Mouse (Mus musculus) c-Kit-positive CD71-positive TER-119-negative erythroid progenitor cells, embryonic 14.5 days (primary cell): ENCODE data around the gene Sp1.
A peak's percentile ranks its signal among the peaks of the same experiment; 100 is the strongest.

ENCODE experiments used
- DNase-seq: peaks from one replicate; pipeline ENCODE4 v3.0.0-alpha.2; 2013; ENCODE audit warnings: low read depth

The Sp1 gene

DNA sequence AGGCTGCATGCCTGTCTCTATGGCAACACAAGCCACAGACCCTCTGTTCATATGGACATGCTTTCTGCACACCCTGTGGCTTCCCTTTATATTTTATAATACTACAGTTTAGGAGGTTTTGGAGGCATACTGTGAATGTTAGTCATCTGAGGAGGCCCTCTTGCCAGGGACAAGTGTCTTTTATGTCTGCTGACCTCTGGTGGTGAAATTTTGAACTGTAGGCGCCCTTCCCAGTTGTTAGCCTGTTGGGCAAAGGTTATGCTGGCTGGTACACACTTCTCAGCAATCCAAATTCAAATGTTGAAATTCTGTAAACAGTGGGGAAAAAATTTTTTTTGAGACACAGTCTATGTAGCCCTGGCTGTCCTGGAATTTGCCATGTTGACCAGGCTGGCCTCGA, 36.5 kb downstream of the Sp1 start:
- DNase-seq = peak; percentile 80

- DNase-seq = no peak
Measured at GRCm38 (mm10) chr15:102445146-102445545, 39.2 kb downstream of the Sp1 start, which contains the start of gene Amhr2. Amhr2 (plus strand) TSS chr15:102445367.

DNA sequence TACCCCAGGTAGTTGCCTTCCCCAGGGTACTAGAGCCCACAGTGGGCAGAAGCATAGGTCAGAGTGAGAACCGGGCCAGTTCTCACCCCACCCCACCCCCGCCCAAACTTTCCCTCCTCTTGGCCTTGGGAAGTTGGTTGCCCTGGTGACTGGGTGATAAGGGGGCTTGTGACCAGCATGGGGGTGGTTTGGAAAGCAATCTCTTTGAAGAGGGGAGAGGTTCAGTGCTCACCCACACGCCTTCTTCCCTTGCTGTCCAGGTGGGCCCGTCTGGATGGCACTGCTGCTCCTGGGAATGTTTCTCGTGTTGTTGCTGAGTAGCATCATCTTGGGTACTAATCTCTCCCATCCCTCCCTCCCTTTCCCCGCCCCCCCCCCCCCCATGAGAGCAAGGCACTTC, 40.5 kb downstream of the Sp1 start:
- no peak for DNase-seq

GRCm38 (mm10) chr15:102449366-102449765, 43.4 kb downstream of the Sp1 start:
- no peak for DNase-seq

- DNase-seq = no peak
Measured at GRCm38 (mm10) chr15:102450928-102451327, 45.0 kb downstream of the Sp1 start.

DNA sequence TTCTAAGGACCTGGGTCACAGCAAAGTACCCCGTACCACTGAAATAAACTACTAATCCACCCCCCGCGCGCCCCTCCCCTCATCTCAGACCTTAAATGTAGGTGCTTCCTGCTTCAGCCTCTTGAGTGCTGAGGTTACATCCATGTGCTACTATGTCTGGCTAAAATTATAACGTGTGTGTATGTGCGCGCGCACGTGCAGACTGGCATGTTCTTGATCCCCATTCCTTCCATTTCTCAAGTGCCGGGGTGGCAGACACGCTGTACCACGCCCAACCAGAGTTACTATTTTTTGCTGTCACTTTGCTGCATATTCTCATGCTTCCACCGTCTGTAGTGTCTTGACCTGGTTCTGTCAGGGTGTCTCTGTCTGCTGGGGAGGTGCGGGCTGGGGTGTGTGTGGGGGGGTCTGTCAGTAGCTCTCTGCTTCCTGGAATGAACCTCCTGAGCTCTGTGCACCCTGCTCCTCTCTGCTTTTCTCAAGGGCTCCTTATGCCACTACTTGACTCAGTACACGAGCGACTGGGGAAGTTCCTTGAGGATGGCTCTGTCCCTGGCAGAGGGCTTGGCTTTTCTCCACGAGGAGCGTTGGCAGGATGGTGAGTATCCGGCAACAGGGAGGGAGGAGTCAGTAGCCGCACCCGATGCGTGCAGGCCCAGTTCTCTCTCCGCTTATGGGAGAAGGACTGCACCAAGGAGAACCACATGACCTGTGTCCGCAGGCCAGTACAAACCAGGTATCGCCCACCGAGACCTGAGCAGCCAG, 45.9 kb downstream of the Sp1 start:
- no peak for DNase-seq

DNA sequence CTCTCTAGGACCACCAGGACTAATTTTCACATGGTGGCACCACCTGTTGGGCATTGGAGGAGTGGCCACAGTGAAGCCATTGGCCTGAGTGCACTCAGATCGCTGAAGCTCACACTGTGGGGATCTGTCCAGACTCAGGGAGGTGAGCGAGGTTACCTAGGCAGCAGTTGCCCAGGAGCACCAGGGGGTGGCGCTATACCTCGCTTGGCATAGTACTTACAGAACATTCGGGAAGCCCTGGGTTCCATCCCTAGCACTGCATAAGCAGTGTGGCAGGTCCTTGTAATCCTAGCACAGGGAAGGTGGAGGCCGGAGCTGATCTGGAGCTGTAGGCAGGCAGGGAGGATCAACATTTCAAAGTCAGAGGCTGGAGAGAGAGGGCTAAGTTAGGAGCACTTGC, 50.0 kb downstream of the Sp1 start:
- peak; percentile 34 for DNase-seq

- DNase-seq = peak; percentile 51
Measured at GRCm38 (mm10) chr15:102458050-102458736, 52.2 kb downstream of the Sp1 start.

GRCm38 (mm10) chr15:102458904-102459317, 53.0 kb downstream of the Sp1 start, which contains the start of gene Prr13:
Prr13 (plus strand) TSS chr15:102459028.
- DNase-seq = peak; percentile 100

GRCm38 (mm10) chr15:102459381-102459780, 53.4 kb downstream of the Sp1 start:
- DNase-seq = no peak

DNA sequence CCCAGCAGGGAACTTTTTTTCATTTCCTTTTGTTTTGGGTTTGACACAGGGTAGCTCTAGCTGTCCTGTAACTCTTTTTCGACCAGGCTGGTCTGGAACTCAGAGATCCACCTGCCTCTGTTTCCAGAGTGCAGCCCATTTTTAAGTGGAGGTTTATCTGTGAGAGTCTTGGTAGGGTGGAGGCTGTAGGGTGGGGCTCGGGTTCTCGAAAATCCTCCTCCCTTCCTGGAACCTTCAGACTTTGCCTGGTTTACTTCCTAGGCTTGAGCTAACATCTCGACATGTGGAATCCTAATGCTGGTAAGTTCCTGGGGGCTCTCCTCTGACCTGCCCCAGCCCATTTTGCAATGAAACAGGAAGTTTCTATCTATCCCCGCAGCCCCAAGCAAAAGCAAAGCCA, 53.9 kb downstream of the Sp1 start:
- DNase-seq = peak; percentile 82

- no peak for DNase-seq
Measured at GRCm38 (mm10) chr15:102460409-102460808, 54.5 kb downstream of the Sp1 start.

DNA sequence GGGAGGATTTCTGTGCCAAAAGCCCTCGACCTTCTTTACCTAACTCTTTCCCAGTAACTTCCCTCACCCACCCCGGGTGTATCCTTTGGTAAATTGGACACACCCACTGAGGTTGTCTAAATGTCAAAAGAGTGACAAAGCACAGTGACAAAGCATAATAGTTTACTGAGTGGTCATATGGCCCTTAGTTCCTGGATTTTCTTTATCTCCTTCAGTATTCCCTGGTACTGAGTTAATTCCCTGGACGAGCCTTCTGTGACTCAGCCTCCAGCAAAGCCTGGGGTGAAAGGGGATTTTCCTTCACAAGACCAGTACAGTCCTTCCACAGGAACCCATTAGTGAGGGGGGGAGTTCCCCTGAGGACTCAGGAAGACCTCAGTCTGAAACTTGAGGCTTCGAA, 55.0 kb downstream of the Sp1 start:
- peak; percentile 49 for DNase-seq

GRCm38 (mm10) chr15:102461430-102462075, 55.6 kb downstream of the Sp1 start:
- no peak for DNase-seq

DNA sequence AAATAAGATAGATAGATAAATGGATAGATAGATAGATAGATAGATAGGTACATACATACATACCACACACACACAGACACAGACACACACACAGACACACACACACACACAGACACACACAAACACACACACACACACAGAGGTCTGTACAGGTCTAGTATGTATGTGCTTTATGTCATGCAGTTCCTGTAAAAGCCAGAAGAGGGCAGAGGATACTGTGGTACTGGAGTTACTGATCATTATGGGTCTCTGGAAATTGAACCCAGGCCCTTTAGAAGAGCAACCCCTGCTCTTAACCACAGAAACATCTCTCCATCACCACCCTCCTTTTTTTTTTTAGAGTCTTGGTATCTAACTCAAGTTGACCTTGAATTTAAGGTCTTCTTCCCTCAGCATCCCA, 57.7 kb downstream of the Sp1 start:
- DNase-seq = peak; percentile 48

- DNase-seq = no peak
Measured at GRCm38 (mm10) chr15:102468675-102469370, 62.9 kb downstream of the Sp1 start.

DNA sequence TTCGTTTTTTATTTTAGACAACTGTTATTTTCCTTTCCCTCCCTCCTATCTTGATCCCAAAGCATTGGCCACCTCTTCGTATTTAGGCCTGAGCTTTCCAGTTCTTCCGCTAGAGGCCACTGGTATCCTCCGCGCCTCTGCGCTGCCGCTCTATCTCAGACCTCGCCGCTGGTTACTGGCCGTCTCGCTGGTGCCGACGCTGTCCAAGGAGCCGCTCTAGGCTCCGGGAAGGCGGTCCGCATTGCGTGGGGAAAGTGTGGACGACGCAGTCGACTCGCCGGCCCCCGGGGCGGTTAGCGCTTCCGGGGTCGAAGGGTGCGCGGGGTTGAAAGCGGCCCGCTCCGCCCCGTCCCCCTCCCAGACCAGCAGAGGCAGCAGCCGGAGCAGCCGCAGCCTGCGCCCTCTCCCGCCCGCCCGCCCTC, 64.3 kb downstream of the Sp1 start, which contains the start of gene Pcbp2:
Pcbp2 (plus strand) TSS at position 357 of the 422 bp plus-strand sequence.
- peak; percentile 96 for DNase-seq

DNA sequence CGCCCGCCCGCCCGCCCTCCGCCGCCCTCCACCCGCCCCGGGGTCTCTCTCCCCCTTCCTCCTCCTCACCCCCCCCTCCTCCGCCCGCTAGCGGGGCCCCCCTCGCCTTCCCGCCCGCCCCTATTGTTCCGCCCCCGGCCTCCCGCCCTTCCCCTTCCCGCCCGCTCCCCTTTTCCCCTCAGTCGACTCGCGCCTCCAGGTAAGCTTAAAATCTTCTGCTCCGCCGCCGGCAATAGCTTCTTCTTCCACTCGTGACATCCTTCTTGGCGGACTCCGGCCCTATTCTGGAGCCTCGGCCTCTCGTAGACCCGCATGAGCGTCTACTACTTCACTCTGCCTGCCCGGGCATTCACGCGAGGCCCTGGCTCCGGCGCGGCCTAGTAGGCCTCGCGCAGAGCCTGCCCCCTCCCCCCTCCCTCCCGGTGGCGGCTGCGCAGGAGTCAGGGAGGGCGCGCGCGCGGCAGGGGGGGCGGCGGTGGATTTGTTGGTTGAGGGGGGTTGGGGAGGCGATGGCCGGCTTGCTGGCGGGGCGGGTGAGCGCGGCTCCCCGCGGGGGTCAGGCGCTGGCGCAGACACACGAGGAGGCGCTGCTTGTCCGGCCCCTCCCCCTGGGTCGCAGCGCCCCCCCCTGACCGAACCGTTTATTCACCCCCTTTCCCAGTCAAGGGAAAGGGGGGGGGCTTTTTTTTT, 64.8 kb downstream of the Sp1 start:
- peak; percentile 41 for DNase-seq

DNA sequence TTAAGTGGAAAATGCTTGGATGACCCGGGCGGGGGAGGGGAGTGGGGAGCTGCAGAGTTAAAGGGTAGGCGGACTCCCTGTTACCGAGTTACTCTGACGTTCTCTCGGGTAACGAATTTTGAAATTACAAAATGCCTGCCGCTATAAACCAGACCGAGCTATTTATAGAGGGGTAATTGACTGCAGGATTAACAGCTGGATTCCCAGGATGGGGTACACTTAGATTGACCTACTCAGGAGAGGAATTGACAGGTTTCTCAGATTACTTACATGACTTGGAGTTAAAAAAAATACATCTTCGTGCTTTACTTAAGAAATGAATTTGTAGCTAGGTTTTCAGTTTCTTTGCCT, 65.3 kb downstream of the Sp1 start:
- DNase-seq = no peak

DNA sequence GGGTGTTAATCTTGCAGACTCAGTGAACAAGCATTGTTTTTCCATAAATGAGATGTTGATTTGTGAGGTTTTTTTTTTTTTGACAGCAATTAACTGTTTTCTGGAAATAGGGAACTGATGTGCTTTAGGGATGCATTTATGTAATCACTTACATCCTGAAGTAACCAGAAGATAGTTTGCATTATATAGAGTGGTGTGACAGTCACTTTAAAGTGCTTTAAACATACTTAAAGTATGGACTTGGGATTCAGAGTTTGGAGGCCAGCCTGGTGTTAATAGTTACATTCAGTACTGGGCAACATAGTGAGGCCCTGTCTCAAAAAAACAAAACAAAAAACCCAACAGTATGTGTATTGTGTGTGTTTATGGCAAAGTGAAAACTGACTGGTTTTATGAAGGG, 65.8 kb downstream of the Sp1 start:
- DNase-seq = no peak

DNA sequence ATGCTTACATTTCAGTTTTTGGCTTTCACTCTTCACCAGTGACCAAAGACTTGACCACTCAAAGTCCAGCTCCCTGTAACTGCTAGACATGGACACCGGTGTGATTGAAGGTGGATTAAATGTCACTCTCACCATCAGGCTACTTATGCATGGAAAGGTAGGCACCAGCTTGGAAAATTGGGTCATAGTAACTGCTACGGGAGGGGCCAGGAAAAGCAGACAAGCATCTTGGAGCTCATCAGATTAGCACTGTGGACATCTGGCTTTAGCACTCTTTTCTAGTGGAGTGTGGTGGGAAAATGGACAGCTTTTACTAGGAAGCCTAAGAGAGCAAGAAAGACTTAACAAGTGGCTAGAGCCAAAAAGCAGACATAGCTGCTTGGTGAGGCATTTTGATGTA, 67.3 kb downstream of the Sp1 start:
- DNase-seq = no peak

DNA sequence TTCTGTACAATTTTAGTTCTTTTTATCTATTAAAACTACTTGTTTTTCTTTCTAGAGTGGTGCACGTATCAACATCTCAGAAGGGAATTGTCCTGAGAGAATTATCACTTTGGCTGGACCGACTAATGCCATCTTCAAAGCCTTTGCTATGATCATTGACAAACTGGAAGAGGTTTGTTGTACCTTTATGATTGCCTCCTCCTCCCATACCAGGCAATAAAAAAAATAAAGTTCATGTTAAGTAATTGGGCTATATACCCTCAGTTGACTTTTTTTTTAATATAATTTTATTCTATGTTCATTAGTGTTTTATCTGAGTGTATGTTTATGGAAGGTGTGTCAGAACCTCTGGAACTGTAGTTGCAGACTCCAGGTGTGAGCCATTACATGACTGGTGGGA, 68.6 kb downstream of the Sp1 start:
- DNase-seq = no peak
